Mouse (Mus musculus) MEL (cell line): ENCODE measurements around the gene Pxdn.

Source experiments
- BHLHE40 ChIP-seq: IDR thresholded peaks from 2 replicates; pipeline ENCODE4 v1.6.1; 2012; ENCODE audit warnings: low read depth, mild to moderate bottlenecking, inconsistent platforms, low read length, improper control_type of control experiment, borderline replicate concordance
- CTCF ChIP-seq, 3 experiments: IDR thresholded peaks in 2 of 3; conservative IDR thresholded peaks in 1 of 3; 2 replicates each; pipeline ENCODE4 v1.5.1; 2011 to 2012; ENCODE audit warnings: low read length in 3 of 3, low read depth in 2 of 3, mild to moderate bottlenecking in 2 of 3, improper control_type of control experiment in 1 of 3, inconsistent platforms in 1 of 3, mixed read lengths in 1 of 3, moderate library complexity in 1 of 3; ENCODE audit not compliant: control insufficient read depth in 1 of 3, insufficient read depth in 1 of 3, poor library complexity in 1 of 3, severe bottlenecking in 1 of 3
- EP300 ChIP-seq, 2 experiments: IDR thresholded peaks; 2 replicates each; pipeline ENCODE4 v1.6.1; 2011; ENCODE audit warnings: improper control_type of control experiment in 2 of 2, low read length in 2 of 2, low read depth in 1 of 2, mild to moderate bottlenecking in 1 of 2
- MEF2A ChIP-seq: IDR thresholded peaks from 2 replicates; pipeline ENCODE4 v1.6.1; 2014; ENCODE audit warnings: low read depth, mild to moderate bottlenecking, inconsistent platforms, low read length, improper control_type of control experiment; ENCODE audit not compliant: poor library complexity, insufficient replicate concordance, severe bottlenecking; ENCODE audit errors: extremely low read depth
- ZMIZ1 ChIP-seq: IDR thresholded peaks from 2 replicates; pipeline ENCODE4 v1.6.1; 2012; ENCODE audit warnings: low read depth, mild to moderate bottlenecking, inconsistent platforms, low read length, improper control_type of control experiment, moderate library complexity

GRCm38 (mm10) chr12:29965016-29965415 lies 27.6 kb downstream of the Pxdn start:
- TF ChIP-seq CTCF (IDR thresholded peaks at IDR 0.05 in 2 of 3, conservative IDR thresholded peaks at IDR 0.05 in 1 of 3; ENCODE audit: control insufficient read depth in 1 of 3, insufficient read depth in 1 of 3, low read depth in 2 of 3, low read length in 3 of 3, poor library complexity in 1 of 3, severe bottlenecking in 1 of 3) (no peak), ZMIZ1 (no peak), MEF2A (no peak), BHLHE40 (no peak), EP300 (IDR thresholded peaks at IDR 0.05; ENCODE audit: low read depth in 1 of 2, low read length in 2 of 2) (no peak)
